Mouse (Mus musculus) R1 (cell line): Measurements from ENCODE around the gene Canx.

ENCODE experiments used
- DNase-seq: peaks from one replicate; pipeline ENCODE4 v3.0.0-alpha.2; 2018; ENCODE audit warnings: low read depth, low spot score

Gene Canx

GRCm38 (mm10) chr11:50333181-50333580 lies 7.7 kb upstream of the Canx start:
- DNase-seq, result no peak

DNA sequence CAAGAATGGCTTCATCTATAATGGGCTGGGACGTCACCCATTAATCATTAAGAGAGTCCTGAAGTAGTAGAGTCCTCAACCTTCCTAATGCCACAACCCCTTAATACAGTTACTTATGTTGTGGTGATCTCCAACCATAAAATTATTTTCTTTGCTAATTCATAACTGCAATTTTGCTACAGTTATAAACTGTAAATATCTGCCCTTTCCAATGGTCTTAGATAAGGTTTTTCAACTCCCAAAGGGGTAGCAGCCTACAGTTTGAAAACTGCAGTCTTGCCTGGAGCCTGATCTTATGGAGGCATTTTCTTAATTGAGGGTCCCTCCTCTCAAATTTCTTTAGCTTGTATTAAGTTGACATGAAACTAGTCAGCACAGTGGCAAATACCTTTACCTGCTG lies 3.9 kb upstream of the Canx start:
- DNase-seq, result no peak

GRCm38 (mm10) chr11:50328075-50328625 lies 2.7 kb upstream of the Canx start:
- no peak for DNase-seq

GRCm38 (mm10) chr11:50326302-50326966 lies 961 bp upstream of the Canx start:
- DNase-seq, result peak; percentile 49

GRCm38 (mm10) chr11:50324751-50325471 lies 562 bp downstream of the Canx start:
- peak; percentile 59 for DNase-seq

- no peak for DNase-seq
Measured at GRCm38 (mm10) chr11:50323843-50324242, 1.6 kb downstream of the Canx start.

DNA sequence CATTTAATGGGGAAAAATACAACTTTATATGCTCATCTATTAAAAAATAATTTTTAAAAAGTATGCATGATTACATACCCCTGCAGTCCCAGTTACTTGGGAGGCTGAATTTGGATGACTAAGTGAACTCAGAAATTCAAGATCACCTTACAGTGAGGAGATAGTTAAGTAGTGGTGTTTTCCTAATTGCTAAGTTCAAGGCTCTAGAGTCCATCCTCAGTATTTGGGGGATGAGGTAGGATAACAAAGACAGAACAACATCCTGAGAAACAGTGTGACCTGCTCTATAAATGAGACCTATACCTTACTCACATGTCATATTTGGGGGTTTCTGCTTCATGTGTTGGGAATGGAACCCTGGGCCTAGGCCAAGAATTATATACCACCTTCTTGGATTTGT lies 3.1 kb downstream of the Canx start:
- no peak for DNase-seq

GRCm38 (mm10) chr11:50321239-50321638 lies 4.2 kb downstream of the Canx start:
- DNase-seq, result no peak

GRCm38 (mm10) chr11:50319343-50319742 lies 6.1 kb downstream of the Canx start:
- DNase-seq, result peak; percentile 20

DNA sequence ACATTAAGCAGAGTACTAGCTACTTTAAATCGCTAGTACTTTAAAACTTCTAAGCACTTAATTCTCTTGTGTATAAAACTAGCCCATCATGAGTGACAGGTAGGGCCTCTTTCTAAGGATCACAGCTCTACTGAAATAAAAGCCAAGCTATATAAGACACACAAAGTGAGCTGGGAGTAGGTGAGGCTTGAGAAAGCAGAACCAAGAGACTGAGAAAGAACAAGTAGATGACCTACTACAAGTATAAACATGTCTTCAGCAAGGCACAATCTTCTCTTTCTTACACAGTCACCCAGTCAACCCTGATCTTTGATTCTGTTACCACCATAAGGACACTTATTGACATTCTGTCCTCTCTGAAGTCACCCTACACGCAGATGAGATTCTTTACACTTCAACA lies 12.7 kb downstream of the Canx start:
- no peak for DNase-seq

DNA sequence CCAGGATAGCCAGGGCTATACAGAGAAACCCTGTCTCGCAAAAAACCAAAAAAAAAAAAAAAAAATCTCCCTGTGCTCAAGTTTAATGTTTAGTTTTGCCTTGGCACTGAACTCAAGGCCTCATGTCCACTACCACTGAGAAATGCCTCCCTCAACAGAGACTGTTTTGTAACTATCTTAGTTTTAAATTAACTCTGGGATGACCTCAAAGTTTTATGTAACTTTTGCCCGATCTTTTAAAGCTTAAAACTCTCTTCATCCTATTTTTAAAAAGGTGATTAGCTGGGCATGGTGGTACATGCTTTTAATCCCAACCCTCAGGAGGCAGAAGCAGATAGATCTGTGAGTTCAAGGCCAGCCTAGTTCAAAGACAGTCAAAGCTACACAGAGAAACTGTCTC lies 22.1 kb downstream of the Canx start:
- no peak for DNase-seq

DNA sequence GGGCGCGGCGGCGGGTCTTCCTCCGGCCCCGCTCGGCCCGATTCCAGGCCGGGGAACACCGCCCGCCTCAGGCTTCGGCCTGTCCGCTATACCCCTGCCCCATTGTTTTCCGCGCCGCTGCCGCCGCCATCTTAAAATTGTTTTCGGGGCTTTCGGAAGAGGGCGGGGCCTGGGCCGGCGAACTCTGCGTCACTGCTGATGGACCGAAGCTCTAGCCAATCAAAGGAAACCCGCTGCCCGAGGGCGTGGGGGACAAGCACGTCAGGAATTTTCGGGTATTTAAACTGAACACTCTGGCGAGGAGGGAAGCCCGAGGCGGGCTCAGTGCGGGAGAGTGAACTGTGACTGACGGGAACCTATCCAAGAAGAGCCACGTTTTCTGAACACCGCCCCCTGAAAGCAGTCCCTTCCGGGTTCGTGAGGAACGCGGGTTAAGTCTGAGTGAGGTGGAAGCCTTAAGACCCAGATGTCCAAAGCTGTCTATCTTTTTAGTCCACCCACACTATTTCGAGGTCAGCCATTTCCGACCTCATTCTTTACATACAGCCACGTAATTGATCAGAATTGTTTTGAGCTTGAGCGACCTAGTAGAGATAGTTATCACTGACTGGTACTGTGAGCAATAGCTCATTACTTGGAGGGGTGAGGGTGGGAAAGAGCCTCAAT lies 33.1 kb downstream of the Canx start, which contains the start of gene Maml1:
Maml1 (minus strand) TSS at position 122 of the 666 bp plus-strand sequence.
- peak; percentile 99 for DNase-seq

GRCm38 (mm10) chr11:50291321-50292165 lies 33.9 kb downstream of the Canx start:
- DNase-seq, result peak; percentile 86

DNA sequence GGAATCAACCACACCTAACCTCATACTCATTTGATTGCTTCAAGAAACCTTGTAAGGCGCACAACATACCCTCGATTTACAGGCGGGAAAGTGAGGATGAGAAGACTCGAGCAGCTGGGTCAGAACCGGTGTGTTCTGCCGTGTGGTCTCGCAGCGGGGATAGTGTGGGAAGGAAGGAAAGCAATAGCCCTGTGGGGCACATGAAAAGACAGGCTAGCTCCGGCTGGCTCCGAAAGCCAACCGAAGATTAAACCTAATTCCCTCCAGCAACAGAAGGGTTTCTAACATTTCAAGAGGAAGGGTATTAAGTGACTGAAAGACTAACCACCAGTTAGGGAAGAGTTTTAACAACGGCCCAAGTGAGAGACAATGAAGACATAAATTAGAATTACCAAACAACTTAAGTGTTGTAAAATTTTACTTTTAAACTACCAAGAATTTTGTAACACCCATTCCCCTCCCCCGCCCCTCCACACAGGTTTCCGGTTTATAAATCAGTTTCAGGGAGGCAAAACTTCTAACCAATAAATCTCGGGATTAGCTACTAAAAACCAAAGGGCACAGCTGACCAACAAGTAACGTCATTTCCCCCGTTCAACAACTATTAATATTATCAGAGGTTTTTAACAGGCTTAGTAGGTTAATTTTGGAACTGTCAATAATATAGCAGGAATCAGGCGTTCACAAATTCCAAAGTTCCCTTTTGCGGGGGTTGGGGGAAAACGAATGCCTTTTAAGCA lies 34.8 kb downstream of the Canx start:
- DNase-seq, result no peak

DNA sequence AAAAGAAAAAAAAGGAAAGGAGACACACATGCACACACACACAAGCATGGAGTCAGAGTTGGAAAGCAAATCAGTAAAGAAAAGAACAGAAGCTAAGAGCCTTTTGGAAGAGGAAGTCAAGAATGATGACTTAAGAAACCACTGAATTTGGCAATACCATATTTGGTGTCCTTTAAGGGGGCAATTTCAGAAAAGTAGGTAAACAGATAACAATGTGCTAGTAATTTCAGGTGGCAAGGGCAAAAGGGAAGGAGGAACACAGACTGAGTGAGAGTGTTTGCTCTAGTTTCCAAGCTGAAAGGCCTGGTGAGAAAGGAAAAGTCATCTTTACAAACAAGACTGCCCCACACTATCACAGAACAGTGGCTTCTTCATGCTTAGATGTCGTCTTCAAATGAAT lies 39.0 kb downstream of the Canx start:
- DNase-seq, result no peak

- no peak for DNase-seq
Measured at GRCm38 (mm10) chr11:50285696-50286095, 39.8 kb downstream of the Canx start.

DNA sequence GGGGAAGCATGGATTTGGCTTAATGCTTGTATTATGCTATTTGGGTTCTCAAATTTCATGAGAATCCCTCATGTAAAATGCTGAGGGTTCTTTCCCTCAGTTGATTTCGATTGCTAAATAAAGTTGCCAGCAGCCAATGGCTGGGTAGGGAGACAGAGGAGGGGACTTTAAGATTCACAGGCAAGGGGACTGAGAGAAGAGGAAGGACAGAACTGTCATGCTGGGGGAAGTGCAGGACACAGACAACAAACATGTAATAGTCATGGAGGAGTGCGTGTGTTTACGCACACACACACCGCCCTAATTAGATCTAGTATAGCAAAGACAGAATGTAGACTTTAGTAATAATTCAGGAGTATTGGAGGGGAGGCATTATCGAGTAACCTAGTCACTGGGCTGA lies 40.2 kb downstream of the Canx start:
- no peak for DNase-seq

DNA sequence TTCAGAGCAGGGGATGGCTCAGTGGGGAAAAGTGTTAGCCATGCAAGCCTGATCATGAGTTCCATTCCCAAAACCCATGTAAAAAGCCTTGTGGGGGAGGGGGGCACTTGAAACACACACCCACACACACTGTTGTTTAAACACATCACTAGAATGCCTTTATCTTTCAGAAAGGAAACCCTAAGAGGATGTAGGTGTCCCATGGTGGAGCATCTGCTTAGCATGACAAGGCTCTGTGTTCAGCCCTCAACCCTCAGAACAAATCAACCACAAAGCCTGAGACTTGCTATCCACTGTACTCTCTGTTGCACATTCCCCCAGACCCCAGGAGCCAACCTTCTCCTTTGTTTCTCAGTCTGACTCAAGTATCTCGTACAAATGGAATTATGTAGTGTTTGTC lies 45.4 kb downstream of the Canx start:
- peak; percentile 93 for DNase-seq

GRCm38 (mm10) chr11:50279005-50279404 lies 46.5 kb downstream of the Canx start:
- DNase-seq, result no peak

- no peak for DNase-seq
Measured at GRCm38 (mm10) chr11:50277706-50278105, 47.8 kb downstream of the Canx start.

DNA sequence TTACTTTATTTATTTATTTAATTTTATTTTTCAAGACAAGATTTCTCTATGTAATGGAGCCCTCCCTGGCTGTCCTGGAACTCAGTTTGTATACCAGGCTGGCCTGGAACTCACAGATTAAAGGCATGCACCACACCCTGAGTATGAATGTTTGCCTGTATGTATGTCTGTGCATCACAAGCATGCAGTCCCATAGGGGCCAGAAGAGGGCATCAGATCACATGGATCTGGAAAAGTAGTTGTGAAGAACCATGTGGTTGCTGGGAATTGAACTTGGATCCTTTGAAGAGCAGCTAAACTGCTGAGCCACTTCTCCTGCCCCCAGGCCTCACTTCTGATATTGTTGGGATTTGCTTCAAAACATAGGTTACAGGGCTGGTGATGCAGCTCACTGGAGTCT lies 48.4 kb downstream of the Canx start:
- DNase-seq, result peak; percentile 68
